Mouse (Mus musculus) T-helper 1 cell (primary cell): ENCODE data around the gene Psma7.

Source experiments
- in situ Hi-C: fragments of 300-600 bp; cut with MboI, MseI; formaldehyde crosslinking; loops from one replicate; pipeline ENCODE4 v1.15.1; 2025; ENCODE audit warnings: high pct_unique_total_duplicates

Psma7 gene

DNA sequence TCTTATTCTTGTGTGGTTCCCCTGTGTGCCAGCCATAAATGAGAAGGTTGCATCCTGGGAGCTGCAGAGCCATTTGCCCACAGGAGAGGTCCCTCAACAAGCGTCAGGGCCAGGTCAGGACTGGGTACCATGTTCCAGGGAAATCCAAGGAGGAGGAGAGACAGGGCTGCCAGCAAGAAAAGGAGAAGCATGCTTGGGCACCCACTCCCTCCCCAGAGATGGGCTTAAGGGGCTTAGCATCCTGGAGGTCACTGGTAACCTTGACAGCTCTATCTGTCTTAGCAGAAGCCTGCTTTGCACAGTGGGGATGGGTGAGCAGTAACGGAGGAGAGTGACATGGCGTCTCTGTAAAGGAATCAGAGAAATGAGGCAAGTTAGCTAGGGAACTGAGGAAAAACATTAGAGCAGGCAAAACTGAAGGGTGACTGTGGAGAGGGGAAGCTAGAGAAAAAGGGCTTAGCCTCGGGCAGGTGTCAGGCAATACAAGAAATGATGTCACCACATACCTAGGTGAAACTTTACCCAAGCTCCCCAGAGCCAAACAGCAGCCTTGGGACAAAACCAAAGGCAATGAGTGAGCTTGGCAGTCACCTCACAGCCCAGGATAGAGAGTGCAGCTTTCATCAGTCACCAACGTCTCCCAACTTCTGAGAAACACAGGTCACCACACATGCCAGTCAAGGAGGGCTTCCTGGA lies 36.4 kb downstream of the Psma7 start:
- in situ Hi-C loops: no loop called here

DNA sequence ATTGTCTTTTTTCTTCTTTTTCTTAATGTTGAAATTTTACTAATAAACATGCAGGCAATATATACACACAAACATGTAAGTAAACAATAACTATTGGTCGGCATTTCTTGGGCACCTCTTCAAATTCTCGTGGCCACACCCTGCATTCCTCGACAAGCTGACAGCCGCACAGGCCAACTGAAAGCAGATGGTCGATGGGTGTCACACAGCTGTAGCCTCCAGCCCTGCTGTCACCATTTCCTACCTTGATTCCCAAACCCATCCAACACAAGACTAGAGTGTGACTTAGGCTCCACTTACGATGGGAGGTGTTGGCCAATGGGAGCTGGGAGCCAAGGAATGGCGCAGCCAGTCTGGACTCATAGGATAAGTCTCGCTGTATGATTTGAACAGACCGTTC lies 40.6 kb downstream of the Psma7 start:
- in situ Hi-C loops: no loop called here

DNA sequence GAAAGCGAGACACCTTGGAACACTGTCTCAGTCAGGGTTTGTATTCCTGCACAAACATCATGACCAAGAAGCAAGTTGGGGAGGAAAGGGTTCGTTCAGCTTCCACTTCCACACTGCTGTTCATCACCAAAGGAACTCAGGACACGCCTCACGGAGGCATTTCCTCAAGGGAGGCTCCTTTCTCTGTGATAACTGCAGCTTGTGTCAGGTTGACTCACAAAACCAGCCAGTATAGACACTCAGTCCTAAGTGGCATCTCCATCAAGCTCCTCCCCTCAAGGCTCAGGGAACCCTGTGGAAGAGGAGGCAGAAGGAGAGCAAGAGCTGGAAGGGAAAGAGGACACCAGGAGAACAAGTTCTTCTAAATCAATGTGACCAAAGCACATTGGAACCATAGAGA lies 43.8 kb downstream of the Psma7 start:
- in situ Hi-C loops: no loop called here

DNA sequence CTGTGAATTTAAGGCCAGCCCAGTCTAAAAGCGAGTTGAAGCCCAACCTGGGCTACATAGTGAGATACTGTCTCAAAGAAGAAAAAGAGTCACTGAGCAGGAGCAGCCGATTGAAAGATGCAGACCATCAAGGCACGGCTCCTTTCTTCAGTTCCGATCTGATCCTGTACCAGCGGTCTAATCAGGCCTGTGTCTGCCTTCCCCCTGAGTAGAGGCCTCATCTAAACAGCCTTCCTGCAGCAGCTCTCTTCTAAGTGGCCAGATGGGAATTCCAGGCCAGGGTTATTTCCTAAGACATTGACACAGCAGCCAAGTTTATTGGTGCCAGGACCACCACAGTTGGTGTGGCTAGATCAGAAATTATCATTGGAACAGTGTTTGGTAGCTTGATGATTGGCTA lies 49.2 kb downstream of the Psma7 start:
- in situ Hi-C loops: no loop called here

DNA sequence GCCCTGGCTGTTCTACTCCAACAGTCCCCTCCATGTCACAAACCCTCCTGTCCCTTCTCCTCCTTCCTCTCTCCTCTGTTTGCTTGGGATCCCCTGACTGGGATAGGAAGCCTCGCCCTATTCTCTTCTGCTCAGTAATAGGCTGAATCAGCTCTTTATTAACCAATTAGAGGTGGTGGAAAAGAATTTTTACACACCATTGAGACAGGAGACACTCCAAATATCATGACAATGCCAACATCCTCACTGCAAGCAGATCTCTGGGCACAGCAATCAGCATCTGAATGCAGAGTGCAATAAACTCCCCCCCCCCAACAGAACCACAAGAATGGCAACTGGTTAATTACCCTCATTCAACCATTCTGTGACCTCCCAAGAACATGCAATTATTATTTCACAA lies 53.1 kb downstream of the Psma7 start:
- in situ Hi-C loops: no loop called here

DNA sequence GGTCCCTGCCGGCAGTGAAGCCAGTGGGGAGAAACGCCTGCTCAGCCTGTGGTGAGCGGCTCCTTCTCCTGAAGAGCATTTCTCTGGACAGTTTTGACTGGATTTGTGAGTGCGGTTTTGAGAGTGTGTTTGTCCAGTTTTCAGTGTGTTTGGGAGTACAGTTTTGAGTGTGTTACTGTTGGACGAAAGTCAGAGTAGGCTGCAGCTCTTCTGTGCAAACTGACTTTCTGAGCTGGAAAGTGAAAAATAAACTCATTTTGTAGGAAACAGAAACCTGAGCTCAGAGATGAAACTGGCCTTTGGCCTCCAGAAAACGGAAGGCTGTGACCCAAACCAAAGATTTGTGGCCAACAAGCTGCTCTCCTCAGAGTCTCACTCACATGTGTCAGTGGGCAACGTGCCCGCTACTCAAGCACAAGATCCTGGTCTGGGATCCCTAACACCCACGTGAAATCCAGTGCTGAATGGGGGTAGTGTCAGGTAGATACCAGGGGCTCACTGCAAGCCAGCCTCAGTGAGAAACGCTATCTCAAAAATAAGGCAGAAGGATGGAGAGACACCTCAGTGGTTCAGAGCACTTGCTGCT lies 55.7 kb downstream of the Psma7 start:
- in situ Hi-C loops: no loop called here
